Mouse (Mus musculus) layer of hippocampus, postnatal 25 days (tissue): ENCODE results near the gene Mrpl43. TPM values are rescaled to one million over a fixed set of nuclear protein-coding genes. Genes with fewer than 3 reads are reported as not detected.
"Not testable (repeated sequence)": the region's sequence is repeated elsewhere in the genome, so short reads cannot be mapped to it uniquely, and the experiment has no call there.

Source experiments
- DNase-seq, 2 experiments: peaks; one replicate each; pipeline ENCODE4 v3.0.0; 2022; ENCODE audit warnings: mixed read lengths in 2 of 2, low spot score in 1 of 2; ENCODE audit errors: extremely low spot score in 1 of 2
- total RNA-seq, 2 experiments: library from RNA; stranded (reverse); gene quantifications; 2 replicates each; pipeline ENCODE4 v1.2.3; 2021

Gene Mrpl43
- 10 to 100 TPM; 43.8 to 45.0 TPM for total RNA-seq

DNA sequence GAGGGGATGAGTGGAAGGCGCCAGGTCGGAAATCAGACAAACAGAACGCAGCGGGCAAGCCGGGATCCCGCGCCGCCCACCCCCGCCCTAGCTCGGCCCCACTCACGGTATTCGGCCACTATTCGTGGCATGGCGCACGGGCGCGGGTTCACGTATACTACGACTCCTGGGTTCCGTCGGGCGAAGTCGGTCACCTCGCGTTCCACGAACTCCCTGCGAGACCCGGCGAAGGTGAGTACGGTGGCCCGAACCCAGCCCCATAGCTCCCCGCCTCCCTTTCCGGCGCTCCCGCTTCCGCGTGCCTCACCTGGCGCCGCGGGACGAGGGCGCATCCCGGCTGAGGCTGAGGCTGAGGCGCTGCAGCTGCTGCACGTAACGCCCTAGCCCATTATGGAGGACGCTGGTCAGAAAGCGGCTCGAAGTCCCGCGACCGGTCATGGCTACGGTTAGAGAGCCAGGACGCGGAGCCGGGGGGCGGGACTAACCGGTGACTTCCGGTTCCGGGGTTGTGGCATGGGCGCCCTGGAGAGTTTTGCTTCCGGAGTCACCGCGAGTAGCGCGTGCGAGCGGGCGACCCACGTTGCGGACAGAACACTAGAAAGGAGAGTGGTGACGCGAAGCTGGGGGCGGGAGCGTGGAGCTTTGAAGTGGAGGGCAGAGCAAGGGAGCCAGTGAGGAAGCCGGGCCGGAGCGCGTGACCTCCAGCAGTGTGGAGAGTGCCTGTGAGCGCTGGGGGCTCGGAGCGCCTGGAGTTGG is at the start of gene Mrpl43:
Mrpl43 (minus strand) TSS at position 486 of the 756 bp plus-strand sequence.
- peak; percentile 97 to 98 for DNase-seq

DNA sequence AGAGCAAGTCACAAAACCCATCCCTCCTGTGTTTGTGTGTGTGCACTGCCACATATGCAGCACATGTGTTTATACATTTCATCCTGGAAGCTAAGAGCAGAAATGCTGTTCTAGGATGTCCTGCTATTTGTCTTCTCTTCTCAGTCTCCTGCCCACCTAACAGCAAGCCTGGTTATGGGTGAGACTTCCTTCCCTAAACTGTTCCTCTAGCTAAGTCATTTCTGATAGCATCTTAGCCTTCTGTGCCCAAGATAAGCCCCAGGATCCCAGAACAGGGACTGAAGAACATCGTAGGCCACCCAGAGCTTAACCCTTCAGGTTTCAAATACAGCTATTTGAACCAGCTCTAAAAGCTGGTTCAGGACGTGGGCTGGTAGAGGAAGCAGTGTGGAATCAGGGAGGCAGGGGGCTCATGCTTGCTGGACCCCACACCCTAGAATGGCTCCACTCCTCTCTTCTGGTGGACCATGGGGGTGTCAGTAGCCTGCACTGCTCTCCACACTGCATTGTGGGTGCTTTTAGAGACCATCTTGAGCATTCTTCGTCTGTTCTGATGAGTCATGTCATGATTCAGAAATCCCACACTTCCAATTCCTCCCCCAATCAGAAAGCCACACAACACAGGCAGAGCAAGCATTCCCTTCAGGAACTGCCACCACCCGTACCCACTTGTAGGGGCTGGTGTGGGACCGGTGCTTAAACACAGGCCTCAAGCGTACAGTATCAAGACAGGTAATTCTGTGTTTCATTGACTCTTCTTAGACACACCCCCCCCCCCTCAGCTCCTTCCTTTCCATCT is 48.8 kb upstream of the Mrpl43 start:
- peak in 1 of 2 experiments; percentile 10 for DNase-seq

DNA sequence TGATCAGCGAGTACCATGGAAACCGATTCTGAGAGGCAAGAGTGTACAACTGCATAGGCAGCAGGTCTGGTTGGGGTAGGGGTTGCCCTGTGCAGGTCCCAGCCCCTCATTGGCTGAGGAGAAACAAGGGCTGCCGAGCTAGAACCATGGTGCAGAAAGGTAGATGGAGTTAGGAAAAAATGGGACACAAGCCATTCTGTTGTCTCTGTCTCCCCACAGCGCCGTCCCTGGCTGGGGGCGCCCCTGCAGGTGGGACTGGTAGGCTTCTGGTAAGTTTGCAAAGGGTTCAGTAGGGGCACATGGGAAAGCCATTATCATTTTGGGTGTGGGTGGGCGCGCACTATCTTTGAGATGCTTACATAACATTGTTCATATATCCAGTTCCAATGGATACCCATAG is 47.2 kb upstream of the Mrpl43 start:
- DNase-seq = peak in 1 of 2 experiments; percentile 7

DNA sequence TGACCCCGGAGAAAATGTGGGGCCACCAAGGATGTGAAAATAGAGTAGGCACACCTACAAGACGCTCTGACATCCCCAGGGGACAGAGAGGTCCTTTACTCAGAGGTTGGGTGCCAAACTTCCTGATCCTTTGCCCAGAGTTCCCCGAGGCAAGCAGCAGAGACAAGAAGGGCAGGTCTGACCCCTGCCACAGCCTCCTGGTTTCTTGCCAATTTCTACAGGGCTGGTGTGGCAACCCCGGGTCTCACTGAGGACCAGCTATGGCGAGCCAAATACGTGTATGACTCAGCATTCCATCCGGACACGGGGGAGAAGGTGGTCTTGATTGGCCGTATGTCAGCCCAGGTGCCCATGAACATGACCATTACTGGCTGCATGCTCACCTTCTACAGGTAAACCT is 43.3 kb upstream of the Mrpl43 start:
- no peak for DNase-seq

DNA sequence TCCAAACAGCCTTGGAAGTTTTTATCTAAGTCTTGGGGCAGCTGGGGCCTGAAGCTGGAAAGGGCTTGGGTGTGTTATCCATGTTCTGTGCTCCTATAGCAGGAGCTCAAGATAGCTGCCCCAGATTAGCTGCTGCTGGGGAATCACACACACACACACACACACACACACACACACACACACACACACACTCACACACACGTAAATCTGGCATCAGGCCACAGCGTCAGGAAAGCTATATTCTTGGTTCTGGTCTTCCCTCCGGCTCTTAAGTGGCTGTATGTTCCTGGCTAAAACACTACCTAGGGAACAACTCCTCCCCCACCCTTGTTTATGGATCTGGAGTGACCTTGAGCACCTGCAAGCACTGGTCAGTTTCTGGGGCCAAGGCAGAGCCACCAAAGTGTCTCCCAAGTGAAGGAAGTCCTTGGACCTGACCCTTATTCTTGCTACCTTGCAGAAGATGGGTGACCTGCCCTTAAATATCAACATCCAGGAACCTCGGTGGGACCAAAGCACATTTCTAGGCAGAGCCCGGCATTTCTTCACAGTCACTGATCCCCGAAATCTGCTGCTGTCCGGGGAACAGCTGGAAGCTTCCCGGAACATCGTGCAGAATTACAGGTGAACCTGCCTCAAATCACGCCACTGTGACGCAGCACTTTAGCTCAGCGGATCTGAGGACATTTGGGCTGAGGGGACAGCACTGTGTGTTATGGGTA is 42.6 kb upstream of the Mrpl43 start:
- no peak for DNase-seq

DNA sequence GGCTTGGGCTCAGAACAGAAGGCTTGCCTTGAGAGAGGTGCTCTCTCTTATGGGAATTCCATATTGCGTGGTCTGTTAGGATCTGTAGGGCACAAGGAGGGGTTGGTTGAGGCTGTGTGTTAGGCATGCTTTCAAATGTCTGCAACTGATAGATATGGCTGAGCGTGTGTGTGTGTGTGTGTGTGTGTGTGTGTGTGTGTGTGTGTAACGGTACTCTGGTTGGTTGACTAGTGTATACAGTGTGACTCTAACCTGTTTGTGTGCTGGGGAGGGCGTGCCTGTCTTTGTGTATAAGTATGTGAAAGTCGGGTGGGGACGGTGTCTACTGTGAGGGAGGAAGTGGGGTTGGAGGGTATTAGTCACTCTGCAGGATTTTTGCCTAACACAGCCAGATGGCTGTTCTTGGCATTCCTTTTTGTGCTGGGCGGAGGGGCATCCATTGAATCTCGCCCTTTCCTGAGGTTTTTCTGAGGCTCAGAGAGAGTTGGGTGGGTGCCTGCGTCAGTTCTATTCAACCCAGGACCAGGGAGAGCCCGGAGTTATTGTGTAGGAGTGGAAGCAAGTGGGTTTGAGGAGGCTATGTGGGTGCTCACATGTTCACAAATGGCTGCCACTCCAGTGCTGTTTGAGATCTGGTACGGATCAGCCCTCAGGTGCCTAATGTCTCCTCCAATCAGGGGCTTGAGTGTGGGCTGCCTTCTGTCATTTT is 41.8 kb upstream of the Mrpl43 start:
- DNase-seq = peak; percentile 51 to 55

DNA sequence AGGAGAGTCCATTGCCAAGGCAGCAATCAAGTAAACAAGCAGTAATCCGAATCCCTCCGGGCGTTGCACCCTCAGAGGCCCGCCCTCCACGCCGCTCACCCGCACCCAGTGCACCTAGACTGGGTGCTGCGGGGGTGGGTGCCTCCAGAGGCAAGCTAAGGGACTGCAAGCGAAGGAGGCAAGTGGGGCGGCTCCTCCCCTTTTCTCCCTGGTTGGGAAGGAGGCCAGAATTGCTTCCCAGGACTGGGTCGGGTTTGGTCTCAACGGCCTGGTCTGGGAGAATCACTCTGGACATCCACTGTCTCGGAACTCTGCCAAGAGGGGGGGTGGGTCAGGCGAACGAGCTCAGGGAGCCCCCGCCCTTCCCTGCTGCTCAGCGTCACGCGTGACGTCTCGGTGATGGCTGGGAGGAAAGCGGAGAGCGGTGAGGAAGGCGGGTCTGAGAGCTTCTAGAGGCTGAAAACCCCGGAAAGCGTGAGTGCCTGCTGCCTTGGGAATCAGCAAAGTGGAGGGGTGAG is 41.2 kb upstream of the Mrpl43 start, which contains the start of gene Sfxn3:
Sfxn3 (plus strand) TSS at position 87 of the 518 bp plus-strand sequence.
- peak; percentile 84 to 91 for DNase-seq

DNA sequence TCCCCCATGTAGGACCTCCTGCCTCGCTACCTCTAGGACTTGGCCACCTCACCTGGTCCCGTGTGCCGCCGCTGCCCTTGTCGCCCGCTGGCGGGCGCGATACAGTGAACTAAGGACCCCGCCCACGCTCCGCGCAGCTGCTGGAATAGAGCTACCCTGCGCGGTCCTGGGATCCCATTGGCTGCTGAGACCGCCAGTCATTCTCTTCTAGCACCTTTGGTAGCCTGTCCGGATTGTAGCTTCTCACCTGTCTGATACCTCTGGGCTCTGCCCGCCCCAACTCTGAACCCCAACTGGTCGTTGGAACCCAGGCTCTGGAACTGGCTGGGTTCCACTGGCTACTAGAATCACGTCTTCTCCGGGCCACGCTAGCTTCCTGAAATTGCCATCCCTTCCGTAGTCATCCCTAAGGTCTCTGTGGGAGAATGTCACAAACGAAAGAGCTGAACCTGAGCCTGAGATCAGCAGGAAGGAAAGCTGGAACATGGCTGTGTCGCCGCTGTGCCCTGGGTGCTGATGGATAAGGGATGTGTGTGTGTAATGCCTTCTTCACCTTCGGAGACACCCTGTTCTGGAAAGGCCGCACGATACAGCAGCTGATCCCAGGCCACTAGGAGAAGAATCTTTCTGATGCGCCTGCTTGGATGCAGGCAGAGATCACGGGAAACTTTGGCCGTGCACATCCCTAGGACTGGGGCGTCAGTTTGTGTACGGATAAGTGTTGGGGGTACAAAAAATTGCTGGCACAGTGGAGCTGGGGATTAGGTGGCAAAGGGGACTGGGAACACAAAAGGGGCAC is 40.5 kb upstream of the Mrpl43 start:
- peak; percentile 51 to 74 for DNase-seq

DNA sequence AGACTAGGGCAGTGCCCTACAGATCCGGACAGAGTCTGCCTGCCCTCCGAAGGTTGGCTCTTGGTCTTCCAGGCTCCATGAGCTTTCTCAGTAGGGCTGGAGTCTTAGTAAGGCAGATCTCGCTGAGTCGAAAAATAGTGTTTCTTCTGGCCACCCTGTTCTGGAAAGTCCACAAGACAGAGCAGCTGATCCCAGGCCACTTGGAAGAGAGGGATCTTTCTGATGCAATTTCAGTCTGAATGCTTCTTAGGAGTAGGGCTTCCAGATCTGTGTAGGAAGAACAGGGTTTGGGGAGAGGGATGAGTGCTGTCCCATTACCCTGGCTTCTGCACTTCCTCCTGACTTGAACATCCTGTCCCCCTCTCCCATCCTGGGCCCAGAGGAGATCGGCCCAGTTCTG is 39.4 kb upstream of the Mrpl43 start, which contains the start of gene Pdzd7:
Pdzd7 (minus strand) TSS at position 67 of the 400 bp plus-strand sequence.
- no peak for DNase-seq

DNA sequence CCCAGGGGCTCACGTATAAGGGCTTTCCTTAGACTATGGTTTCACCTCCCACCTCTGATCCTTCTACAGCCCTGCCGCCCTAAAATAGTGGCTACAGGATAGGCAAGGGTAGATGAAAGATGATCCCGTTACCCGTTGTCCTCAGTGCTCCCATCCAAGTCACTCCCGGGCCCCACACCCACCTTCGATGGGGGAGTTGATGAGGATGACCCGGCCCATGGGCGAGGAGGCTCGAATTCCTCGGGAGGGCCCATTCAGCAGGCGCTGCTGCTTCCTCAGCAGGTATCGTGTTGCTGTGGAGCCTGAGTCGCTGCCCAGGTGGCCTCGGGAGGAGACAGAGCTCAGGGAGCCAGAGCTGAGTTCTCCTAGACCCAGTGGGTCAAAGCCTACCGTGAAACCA is 39.0 kb upstream of the Mrpl43 start:
- DNase-seq = no peak

DNA sequence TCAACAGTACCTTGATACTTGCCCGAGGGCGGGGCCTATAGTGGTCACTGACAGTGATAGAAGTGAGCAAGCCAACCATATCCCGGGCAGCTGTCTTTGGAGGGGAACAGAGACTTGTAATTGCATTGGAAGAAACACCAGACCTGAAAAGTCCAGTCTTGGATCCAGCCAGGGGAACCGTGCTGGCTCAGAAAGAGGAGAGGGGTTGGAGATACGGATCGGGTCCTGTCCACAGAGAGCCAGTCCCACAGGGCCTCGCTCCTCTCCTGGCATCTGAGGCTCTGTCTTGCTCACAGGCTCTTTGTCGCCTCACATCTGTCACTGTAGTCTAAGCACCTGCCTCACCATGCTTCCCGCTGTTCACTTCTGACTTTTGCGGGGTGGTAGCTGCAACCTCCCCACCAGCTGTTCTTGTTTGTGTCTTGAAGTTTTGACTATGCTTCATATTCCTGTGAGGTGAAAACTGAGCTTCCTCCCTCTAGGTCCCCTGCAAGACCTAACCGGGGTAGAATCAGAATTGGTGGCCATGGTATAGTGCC is 38.2 kb upstream of the Mrpl43 start:
- DNase-seq = no peak

DNA sequence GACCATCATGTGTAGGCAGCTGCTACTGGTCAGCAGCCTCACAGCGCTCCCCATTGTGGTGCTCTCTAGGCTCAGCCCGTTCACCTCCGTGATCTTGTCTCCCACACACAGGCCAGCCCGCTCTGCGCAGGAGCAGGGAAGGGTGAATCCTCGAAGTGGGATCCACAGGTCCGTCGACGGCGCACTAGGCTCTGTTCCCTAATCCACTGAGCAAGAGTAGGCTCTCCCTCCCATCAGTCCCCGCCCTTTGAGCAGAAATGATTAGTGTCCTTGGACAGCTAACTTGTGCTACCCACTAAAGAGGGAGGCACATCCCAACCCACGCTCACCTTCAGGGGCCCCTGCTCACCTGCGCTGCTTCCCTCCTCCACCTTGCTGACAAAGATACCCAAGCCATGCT is 34.0 kb upstream of the Mrpl43 start:
- no peak for DNase-seq

DNA sequence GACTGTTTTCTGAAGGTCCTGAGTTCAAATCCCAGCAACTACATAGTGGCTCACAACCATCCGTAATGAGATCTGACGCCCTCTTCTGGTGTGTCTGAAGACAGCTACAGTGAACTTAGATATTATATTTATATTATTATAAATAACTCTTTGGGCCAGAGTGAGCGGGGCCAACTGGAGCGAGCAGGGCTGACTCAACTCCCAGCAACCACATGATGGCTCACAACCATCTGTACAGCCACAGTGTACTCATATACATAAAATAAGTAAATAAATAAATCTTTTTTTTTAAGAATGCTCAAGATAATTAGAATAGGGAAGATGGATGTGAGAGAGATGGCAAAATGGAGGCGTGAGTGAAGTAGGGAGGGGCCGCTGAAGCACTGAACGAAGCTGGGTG is 32.0 kb upstream of the Mrpl43 start:
- not testable (repeated sequence) for DNase-seq

DNA sequence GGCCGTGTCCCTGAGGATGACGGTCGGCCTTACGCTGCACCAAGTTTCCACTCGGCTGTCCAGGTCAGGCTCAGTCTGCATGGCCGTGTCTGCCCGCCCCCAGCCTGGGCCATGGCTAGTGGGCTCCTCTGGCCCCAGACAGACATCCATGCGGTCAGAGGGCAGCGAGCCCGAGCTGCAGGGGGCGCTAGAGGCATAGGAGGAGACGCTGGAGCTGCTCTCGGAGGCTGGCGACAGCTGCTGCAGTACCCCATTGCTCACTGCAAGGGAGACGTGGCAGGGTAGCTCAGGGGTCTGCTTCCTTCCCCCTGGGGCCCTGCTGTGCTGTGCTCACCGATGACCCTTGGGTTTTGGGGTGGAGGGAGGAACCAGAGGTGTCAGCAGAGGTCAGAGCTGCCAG is 30.6 kb upstream of the Mrpl43 start:
- DNase-seq = peak in 1 of 2 experiments; percentile 59

DNA sequence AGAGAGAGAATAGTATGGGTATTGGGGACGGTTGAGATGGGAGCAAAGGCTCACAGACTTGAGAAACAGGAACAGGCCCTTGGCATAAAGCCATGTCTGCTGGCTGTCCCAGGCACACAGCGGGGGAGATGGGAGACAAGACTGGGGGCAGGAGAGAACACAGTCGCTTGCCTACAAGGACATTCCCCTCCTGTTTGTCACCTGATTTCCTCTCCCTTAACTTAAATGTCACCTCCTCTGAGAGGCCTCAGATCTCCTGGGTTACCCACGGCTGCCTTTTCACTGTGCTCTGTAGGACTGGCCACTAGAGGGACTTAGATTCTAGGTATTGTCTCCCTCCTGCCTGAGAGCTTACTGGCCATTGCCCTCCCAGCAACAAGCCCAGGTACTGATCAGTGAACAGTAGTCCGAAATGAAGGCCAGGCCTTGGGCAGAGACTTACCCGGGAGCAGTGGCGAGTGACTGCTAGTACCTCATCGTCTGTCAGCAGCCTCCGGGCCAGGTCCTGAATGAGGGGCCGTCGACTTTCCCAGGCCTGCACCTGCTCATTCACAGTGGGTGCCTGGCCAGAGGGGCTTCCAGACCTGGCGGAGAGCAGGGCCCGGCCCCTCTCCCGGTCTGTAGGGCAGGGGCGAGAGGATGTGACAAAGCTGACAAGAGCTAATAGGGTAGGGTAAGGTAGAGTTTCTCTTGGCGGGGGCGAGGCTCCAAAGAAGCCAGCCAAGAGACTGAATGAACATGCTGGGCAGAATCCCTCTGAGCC is 26.5 kb upstream of the Mrpl43 start:
- no peak for DNase-seq

DNA sequence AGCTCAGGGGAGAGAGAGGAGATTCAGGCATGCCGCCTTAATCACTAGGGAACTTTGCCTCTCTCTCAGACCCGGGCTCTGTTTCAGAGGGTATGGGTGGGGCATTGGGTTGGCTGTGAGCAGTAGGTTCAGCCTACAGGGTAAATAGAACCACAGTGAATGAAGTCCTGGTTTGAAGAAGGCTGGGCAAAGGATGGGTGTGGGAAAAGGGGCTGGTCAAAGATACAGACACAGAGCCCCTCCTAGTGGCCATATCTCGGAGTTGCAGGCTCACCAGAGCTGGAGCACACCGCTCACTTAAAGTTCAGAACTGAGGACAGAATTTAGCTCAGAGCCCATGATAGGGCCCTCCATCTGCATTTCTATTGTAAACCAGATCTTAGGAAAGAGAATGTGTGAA is 25.5 kb upstream of the Mrpl43 start:
- DNase-seq = peak in 1 of 2 experiments; percentile 72

DNA sequence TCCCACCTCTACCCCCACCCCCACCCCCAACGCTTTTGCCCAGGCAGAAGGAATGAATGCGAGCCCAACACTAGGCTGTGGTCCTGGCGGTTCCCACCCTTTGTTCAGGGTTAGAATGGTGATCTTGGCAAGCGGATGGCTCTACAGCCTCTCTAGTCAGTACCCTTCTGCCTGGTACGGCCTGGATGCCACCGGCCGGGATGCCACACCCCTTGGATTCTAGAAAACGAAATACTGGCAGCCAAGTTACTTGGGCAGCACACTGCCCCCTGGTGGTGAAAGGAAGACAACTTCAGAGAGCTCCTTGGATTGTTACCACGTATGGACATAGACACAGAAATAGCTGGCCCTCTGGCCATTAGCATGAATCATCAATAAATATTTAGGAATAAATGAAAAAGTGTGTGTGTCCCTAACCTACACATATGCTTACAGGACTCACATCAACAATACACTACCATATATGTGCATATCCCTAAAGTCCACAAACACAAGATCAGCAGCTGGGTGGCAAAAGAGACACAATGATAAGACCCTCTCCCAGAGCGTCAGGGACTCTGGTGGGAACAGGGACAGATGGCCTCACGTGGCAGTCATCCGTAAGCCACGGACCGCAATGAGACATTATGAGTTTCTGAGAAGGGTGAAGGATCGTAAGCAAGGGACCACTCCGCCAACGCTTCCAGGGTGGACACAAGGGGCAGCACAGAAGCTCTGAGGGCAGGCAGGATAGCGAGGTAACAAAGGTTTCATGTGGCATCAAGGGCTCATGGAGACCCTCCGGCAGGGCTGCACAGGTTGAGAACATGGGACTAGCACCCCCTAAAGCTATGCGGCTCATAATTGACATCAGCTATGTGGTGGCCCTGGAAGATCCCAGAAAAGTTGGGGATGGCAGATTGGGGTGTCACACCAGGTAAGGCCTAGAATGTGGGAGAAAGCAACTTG is 24.8 kb upstream of the Mrpl43 start:
- DNase-seq = peak in 1 of 2 experiments; percentile 77
